Mouse (Mus musculus): ENCODE measurements at regions not wholly inside any gene's neighbourhood (a gene's known extent, or its start where the extent isn't known, plus 50 kb on each side); places are given as distances from the start of the nearest gene placed in this dataset.

DNA sequence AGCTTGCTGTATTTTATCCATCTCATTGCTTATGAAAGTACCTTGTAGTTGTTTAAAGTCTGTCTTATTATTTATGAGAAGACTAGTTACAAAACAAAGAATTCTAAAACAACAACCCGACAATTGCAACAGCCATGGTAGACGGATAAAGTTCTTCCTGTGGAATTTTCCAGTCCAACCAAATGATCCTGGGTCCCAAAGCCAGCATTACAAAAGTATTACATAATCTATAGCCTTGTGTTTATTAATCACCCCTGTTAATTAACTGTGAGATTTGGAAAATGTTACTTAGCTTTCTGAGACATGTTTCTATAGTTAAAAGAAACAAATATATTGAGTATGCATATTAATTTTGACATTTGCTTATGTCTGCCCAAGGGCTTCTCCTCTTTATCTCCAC lies 236.9 kb downstream of the Wnt5a start:
- TF ChIP-seq POLR2A (IDR thresholded peaks at IDR 0.05; ENCODE audit: low read depth, low read length) (no peak), CTCF (conservative IDR thresholded peaks at IDR 0.05; ENCODE audit: insufficient read depth, insufficient read length, low read depth, low read length) (no peak)

All from kidney, adult 2 months (tissue).